Mouse (Mus musculus): ENCODE results near the gene Stk25.
"Not testable (repeated sequence)": the region's sequence is repeated elsewhere in the genome, so short reads cannot be mapped to it uniquely, and the experiment has no call there.

Gene Stk25

GRCm38 (mm10) chr1:93658559-93658958 lies at the start of gene Stk25:
Gene Stk25 (minus strand): TSS chr1:93658659.
- not testable (repeated sequence) for DNase-seq (ENCODE audit: inconsistent ontology term)

GRCm38 (mm10) chr1:93705389-93705788 lies 46.9 kb upstream of the Stk25 start:
- DNase-seq (ENCODE audit: inconsistent ontology term) = no peak

- DNase-seq (ENCODE audit: inconsistent ontology term) = no peak
Measured at GRCm38 (mm10) chr1:93704341-93704740, 45.9 kb upstream of the Stk25 start.

- no peak for DNase-seq (ENCODE audit: inconsistent ontology term)
Measured at GRCm38 (mm10) chr1:93703472-93704048, 45.1 kb upstream of the Stk25 start.

GRCm38 (mm10) chr1:93702106-93702505 lies 43.6 kb upstream of the Stk25 start:
- DNase-seq (ENCODE audit: inconsistent ontology term) = no peak

GRCm38 (mm10) chr1:93699159-93699558 lies 40.7 kb upstream of the Stk25 start:
- DNase-seq (ENCODE audit: inconsistent ontology term) = no peak

GRCm38 (mm10) chr1:93697317-93697716 lies 38.9 kb upstream of the Stk25 start:
- no peak for DNase-seq (ENCODE audit: inconsistent ontology term)

GRCm38 (mm10) chr1:93694966-93695365 lies 36.5 kb upstream of the Stk25 start:
- peak; percentile 28 for DNase-seq (ENCODE audit: inconsistent ontology term)

- DNase-seq (ENCODE audit: inconsistent ontology term) = no peak
Measured at GRCm38 (mm10) chr1:93693943-93694342, 35.5 kb upstream of the Stk25 start.

- DNase-seq (ENCODE audit: inconsistent ontology term) = no peak
Measured at GRCm38 (mm10) chr1:93693502-93693901, 35.0 kb upstream of the Stk25 start.

GRCm38 (mm10) chr1:93692773-93693172 lies 34.3 kb upstream of the Stk25 start:
- DNase-seq (ENCODE audit: inconsistent ontology term) = no peak

- DNase-seq (ENCODE audit: inconsistent ontology term) = no peak
Measured at GRCm38 (mm10) chr1:93691786-93692357, 33.4 kb upstream of the Stk25 start.

- no peak for DNase-seq (ENCODE audit: inconsistent ontology term)
Measured at GRCm38 (mm10) chr1:93691106-93691505, 32.6 kb upstream of the Stk25 start.

- no peak for DNase-seq (ENCODE audit: inconsistent ontology term)
Measured at GRCm38 (mm10) chr1:93689901-93690496, 31.5 kb upstream of the Stk25 start.

GRCm38 (mm10) chr1:93688154-93688553 lies 29.7 kb upstream of the Stk25 start:
- DNase-seq (ENCODE audit: inconsistent ontology term) = no peak

GRCm38 (mm10) chr1:93686961-93687320 lies 28.5 kb upstream of the Stk25 start:
- no peak for DNase-seq (ENCODE audit: inconsistent ontology term)

GRCm38 (mm10) chr1:93686245-93686960 lies 27.9 kb upstream of the Stk25 start:
- peak; percentile 77 for DNase-seq (ENCODE audit: inconsistent ontology term)

- DNase-seq (ENCODE audit: inconsistent ontology term) = peak; percentile 90
Measured at GRCm38 (mm10) chr1:93685401-93686244, 27.2 kb upstream of the Stk25 start, which contains the start of gene Bok. Gene Bok (plus strand): TSS chr1:93685660.

GRCm38 (mm10) chr1:93679889-93680568 lies 21.6 kb upstream of the Stk25 start:
- DNase-seq (ENCODE audit: inconsistent ontology term) = peak; percentile 30

GRCm38 (mm10) chr1:93678386-93678785 lies 19.9 kb upstream of the Stk25 start:
- DNase-seq (ENCODE audit: inconsistent ontology term) = peak; percentile 69

- DNase-seq (ENCODE audit: inconsistent ontology term) = no peak
Measured at GRCm38 (mm10) chr1:93672682-93673081, 14.2 kb upstream of the Stk25 start.
